Mouse (Mus musculus): Measurements from ENCODE around the gene Tuba4a.
A peak's percentile ranks its signal among the peaks of the same experiment; 100 is the strongest.

Gene Tuba4a

GRCm38 (mm10) chr1:75212542-75212941 lies 7.1 kb downstream of the Tuba4a start:
- no peak for DNase-seq (ENCODE audit: low spot score)

- no peak for DNase-seq (ENCODE audit: low spot score)
These were observed 8.4 kb downstream of the Tuba4a start for GRCm38 (mm10) chr1:75211141-75211708.

GRCm38 (mm10) chr1:75210136-75211087 lies 9.3 kb downstream of the Tuba4a start, which contains the start of the genes Glb1l and Stk16:
Glb1l (minus strand) TSS chr1:75210813.
Stk16 (plus strand) TSS chr1:75210838.
- DNase-seq (ENCODE audit: low spot score) = peak; percentile 92

- DNase-seq (ENCODE audit: low spot score) = peak; percentile 25
These were observed 10.5 kb downstream of the Tuba4a start for GRCm38 (mm10) chr1:75208967-75209678.

- DNase-seq (ENCODE audit: low spot score) = no peak
These were observed 18.4 kb downstream of the Tuba4a start for GRCm38 (mm10) chr1:75201236-75201635.

- DNase-seq (ENCODE audit: low spot score) = no peak
These were observed 27.2 kb downstream of the Tuba4a start for GRCm38 (mm10) chr1:75192452-75192851.

- DNase-seq (ENCODE audit: low spot score) = peak; percentile 97
These were observed 27.9 kb downstream of the Tuba4a start, which contains the start of the genes Ankzf1 and Atg9a for GRCm38 (mm10) chr1:75191622-75192402. Ankzf1 (plus strand) TSS chr1:75192151. Atg9a (minus strand) TSS chr1:75192196.

GRCm38 (mm10) chr1:75191258-75191621 lies 28.4 kb downstream of the Tuba4a start:
- no peak for DNase-seq (ENCODE audit: low spot score)

GRCm38 (mm10) chr1:75190577-75190976 lies 29.1 kb downstream of the Tuba4a start:
- DNase-seq (ENCODE audit: low spot score) = no peak

- no peak for DNase-seq (ENCODE audit: low spot score)
These were observed 31.7 kb downstream of the Tuba4a start for GRCm38 (mm10) chr1:75187914-75188483.

- no peak for DNase-seq (ENCODE audit: low spot score)
These were observed 32.5 kb downstream of the Tuba4a start for GRCm38 (mm10) chr1:75187126-75187525.

GRCm38 (mm10) chr1:75185495-75185894 lies 34.2 kb downstream of the Tuba4a start:
- no peak for DNase-seq (ENCODE audit: low spot score)

GRCm38 (mm10) chr1:75182160-75182559 lies 37.5 kb downstream of the Tuba4a start:
- DNase-seq (ENCODE audit: low spot score) = no peak

- DNase-seq (ENCODE audit: low spot score) = no peak
These were observed 38.2 kb downstream of the Tuba4a start for GRCm38 (mm10) chr1:75181377-75181870.

GRCm38 (mm10) chr1:75180741-75181140 lies 38.9 kb downstream of the Tuba4a start:
- no peak for DNase-seq (ENCODE audit: low spot score)

GRCm38 (mm10) chr1:75180105-75180590 lies 39.5 kb downstream of the Tuba4a start, which contains the start of gene Abcb6:
Abcb6 (minus strand) TSS chr1:75180392.
- DNase-seq (ENCODE audit: low spot score) = peak; percentile 81

- DNase-seq (ENCODE audit: low spot score) = no peak
These were observed 40.1 kb downstream of the Tuba4a start for GRCm38 (mm10) chr1:75179334-75180104.

- DNase-seq (ENCODE audit: low spot score) = peak; percentile 96
These were observed 50.9 kb downstream of the Tuba4a start, which contains the start of gene Zfand2b for GRCm38 (mm10) chr1:75168472-75169464. Zfand2b (plus strand) TSS chr1:75168646.

- DNase-seq (ENCODE audit: low spot score) = no peak
These were observed 51.6 kb downstream of the Tuba4a start for GRCm38 (mm10) chr1:75168093-75168471.

All from T-cell, adult 2 months (primary cell).